Mouse (Mus musculus) erythroblast, adult 5-6 weeks (primary cell): ENCODE measurements around the gene Dab2ip. TPM values are rescaled to one million over a fixed set of nuclear protein-coding genes. Genes with fewer than 3 reads are reported as not detected.

Experiments
- ATAC-seq: replicated peaks from 2 replicates; pipeline ENCODE4 v1.8.0; 2016; ENCODE audit warnings: moderate number of reproducible peaks, mild to moderate bottlenecking, moderate TSS enrichment, inconsistent platforms; ENCODE audit not compliant: poor library complexity, low FRiP score, severe bottlenecking
- total RNA-seq, 2 experiments: library from RNA; stranded (forward) in 1 of 2; stranded (reverse) in 1 of 2; fragments of 150-400 nt in 1 of 2; fragments of 200-764, 138-1000 nt in 1 of 2; gene quantifications; 2 replicates each; pipeline versions ENCODE4 v1.2.3 to v1.2.4; 2015 to 2017; ENCODE audit warnings: low replicate concordance in 2 of 2

Dab2ip gene
- total RNA-seq, 2 experiments from 2014 or later: 0.19 to 2.2 TPM

DNA sequence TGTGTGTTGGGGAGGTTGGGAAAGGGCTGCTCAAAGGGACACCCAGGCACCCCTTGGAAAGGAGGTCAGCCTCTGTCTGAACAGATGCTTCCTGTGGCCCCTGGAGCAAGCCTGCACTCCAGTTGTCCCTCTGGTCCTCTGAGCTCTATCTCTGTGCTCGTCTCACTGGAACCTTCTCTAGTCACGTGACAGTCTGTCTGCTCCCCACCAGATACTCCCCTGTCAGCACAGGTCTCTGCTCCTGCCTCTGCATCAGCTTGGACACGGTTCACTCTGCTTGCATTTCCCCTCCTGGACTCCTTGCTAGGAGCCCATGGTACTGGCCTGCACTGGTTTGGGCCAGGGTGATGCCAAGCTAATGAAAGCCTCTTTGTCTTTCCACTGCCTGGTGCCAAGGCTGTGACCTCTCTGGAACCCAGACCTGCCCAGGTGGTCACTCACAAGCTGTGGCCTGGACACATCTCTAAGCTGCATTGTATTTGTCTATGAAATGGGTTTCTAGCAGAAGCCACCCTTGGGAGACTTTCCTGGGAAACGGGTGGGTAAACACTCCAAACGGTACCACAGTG lies 1.1 kb upstream of the Dab2ip start:
- no peak for ATAC-seq

DNA sequence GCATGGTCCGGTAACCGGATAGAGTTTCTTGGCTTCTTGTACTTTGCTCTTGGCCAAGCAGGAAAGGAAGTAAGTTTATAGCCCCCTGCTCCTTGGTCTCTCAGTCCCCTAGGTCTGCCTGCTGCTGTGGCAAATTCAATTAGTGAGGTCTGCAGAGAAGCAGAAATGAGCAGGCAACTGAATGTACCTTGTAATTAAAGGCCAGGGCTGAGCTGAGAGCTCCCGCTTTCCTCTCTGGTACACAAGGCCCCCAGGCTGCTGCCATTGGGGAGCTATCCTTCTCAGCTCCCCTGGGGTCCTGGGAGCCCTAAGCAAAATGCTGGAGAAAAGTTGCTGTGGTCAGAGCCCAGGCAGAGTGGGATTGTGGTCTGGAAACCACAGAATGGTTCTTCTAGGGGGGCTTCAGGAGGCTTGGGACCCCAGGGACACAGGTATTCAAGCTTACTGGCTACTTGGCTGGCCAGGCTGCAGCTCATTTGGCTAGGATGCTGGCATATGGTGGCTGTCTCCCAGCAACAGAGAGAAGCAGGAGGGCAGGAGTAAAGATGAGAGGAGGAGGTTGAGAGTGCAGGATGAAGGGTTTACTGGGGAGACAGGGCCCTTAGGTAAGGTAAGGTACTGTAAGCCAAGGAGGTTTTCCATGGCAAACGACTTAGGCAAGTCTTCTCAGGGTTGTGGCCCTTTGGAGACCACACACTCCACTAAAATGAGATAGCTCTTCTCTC lies 922 bp downstream of the Dab2ip start:
- no peak for ATAC-seq

DNA sequence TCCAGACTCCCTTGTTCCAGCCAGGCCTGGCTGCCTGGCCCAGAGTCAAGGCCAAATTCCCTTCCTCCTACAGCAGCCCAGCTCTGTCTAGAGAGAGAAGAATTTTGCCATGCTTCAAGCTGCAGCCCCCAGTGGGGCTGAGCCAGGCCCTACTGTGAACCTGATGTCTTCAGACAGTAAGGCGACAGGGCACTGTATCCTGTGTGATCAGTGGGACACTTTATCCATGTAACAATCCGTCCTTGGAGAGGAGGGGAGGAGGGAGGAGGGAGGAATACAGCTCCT lies 1.4 kb downstream of the Dab2ip start:
- no peak for ATAC-seq

DNA sequence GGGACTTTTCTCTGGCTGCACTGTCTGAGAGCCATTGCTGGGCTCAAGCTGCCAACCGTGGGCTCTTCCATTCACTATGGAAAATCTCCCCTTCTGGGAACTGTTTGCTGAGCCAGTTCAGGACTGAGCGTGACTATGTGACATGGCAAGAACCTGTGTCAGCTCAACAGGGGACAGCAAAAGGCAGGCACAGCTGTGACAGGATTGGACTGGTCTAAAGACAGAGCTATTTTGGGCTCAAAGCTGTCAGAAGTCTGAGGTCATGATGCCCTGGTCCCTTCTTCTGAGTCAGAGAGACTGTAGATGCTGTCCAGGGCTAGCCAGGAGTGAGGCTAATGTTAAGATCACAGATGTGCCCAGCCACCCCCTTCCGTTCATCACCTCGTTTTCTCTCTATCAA lies 5.7 kb downstream of the Dab2ip start:
- no peak for ATAC-seq

DNA sequence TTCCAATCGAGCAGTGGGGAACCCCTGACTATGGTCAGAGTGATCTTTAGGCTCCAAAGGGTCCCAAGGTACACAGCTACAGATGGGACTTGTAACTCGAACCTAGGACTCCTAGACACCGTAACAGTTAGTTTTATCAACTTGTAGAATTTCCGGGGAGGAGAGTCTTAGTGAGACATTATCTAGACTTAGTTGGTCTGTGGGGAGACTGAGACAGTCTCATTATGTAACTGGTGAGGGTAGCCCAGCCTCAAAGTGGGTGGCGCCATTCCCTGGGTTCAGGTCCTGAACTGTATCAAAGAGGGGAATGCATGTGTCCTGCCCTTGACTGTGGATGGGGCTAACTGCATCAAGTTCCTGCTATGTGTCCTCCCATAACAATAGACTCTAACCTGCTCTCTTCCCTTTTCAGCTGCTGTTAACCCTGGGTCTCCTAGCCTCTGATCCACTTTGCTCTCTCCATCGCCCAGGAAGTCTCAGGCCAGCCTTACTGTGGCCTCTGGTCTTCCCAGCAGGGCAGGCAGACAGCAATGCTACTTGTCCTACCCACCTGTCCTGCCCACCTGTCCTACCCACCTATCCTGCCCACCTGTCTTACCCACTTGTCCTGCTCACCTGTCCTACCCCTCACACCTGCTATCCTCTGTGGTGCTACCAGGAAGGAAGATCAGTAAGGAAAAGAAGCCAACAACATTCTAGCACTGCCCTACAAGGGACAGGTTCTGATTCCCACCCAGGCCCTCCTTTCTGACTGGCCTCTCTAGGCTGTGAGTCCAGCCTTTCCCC lies 7.2 kb downstream of the Dab2ip start:
- no peak for ATAC-seq

DNA sequence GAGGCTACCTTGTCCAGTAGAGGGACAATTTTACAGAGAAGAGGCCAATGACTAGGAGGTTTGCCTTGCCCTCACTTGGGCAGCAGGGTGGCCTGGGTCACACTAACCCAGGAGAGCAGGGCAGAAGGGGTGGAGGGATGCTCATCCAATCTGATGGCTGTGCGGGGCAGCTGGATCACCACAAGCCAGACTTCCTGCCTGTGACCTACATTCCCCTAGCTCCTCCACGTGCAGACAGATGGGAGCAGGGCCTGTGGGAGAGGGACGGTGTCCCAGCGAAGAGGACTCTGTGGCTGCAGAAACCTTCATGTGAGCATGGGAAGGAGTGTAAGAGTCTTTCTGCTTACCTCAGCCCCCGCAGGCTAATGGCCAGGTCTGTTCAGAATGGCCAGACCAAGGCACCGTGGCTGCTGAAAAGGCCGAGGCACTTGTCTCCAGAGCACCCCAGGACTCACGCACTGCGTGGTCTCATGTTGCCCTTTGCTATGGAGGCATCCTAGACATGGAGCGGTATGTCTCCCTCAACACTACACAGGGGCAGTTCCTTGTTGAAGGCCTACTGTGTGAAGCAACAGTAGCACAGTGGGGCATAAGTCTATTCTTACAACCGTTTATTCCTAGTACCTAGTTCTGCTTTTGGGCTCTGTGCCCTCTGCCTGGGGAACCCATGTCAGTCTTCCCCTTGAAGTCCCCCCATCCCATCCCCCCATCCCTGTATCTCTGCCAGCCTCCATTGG lies 9.1 kb downstream of the Dab2ip start:
- no peak for ATAC-seq

DNA sequence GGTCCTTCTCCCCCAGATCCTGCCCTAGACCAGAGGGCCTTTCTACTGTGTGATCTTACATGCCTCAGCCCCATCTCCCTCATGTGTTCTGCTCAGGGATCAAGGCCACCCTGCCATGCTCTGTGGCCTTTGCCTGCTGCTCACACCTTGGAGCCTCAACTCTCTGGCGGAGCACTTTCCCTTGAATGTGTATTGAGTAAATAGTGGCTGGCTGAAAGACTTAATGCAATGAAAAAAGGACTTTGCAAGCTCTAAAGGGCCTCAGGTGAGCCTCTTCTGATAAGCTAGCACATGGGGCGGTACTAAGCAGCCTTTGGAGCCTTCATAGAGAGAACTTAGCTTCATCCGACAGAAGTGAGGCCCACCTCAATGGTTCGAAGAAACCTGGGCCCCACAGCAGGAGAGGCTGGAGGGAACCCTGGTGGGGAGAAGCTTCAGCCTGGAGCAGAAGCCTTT lies 9.7 kb downstream of the Dab2ip start:
- no peak for ATAC-seq

DNA sequence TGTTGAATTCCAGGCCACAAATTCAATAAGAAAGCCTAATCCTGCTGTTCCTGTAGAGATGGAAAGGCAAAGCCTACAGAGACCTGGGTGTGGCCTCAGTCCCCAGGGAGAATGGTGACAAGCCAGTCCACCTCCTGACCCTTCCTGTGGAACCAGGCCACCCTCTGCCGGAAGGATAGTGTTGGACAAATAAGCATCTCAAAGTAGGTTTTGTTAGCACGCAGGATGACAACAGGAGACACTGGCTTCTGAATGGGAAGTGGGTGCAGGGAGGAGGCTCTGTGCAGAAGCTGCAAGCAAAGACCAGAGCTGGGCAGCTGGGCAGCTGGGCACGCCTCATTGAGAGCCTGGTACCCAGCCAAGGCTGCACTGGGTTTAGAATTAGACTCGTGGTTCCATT lies 12.7 kb downstream of the Dab2ip start:
- ATAC-seq: no peak

DNA sequence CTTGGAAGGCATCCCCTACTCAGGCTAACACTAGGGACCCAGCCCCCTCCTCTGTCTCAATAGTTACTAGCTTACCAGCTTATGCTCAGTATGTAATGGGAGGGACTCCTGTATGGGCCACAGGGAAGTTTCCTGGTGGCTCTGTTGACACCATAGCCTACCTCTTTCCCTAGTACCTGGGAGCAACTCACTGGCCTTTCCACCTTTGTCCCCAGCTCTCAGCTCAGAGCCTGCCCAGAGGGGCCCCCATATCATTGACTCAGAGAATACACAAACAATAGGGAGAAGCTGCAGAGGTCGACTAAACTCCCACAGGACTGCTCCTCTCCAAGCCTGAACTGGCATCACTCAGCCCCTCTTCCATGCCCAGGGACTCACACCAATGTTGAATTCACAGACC lies 16.6 kb downstream of the Dab2ip start:
- ATAC-seq: no peak

DNA sequence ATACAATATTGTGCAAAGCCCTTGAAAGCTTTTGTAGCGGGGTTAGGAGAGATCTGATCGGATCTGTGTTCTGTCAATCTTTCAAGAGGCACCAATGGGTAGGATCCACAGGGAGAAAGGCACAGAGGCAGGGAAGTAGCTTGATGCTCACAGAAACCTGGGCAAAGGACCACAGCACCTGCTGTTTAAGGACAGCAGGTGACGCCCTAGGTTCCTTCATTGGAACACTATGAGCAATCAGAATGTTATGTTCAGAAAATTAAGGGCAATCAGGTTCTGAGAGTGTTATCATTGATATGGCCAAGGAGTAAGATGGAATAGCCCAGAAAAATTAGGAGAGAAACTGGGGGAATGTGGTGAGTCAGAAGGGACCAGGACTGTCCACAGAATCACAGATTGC lies 18.6 kb downstream of the Dab2ip start:
- no peak for ATAC-seq

DNA sequence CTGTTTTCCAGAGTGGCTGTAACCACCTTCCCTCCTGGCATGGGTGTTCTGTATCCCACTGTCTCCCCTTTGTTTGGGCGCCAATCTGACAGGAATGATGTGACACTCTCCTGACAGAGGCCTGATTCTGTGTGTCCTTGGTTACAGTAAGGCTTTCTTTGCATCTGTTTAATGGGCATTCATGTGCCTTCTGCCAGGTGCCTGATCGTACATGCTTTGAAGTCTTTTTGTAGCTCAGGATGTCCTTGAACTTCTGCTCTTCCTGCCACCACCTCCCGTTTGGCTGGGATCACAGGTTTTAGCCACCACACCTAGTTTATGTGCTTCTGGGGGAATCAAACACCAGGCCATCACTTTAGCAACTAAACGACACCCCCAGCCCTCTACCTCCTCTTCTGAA lies 22.0 kb downstream of the Dab2ip start:
- ATAC-seq: no peak

DNA sequence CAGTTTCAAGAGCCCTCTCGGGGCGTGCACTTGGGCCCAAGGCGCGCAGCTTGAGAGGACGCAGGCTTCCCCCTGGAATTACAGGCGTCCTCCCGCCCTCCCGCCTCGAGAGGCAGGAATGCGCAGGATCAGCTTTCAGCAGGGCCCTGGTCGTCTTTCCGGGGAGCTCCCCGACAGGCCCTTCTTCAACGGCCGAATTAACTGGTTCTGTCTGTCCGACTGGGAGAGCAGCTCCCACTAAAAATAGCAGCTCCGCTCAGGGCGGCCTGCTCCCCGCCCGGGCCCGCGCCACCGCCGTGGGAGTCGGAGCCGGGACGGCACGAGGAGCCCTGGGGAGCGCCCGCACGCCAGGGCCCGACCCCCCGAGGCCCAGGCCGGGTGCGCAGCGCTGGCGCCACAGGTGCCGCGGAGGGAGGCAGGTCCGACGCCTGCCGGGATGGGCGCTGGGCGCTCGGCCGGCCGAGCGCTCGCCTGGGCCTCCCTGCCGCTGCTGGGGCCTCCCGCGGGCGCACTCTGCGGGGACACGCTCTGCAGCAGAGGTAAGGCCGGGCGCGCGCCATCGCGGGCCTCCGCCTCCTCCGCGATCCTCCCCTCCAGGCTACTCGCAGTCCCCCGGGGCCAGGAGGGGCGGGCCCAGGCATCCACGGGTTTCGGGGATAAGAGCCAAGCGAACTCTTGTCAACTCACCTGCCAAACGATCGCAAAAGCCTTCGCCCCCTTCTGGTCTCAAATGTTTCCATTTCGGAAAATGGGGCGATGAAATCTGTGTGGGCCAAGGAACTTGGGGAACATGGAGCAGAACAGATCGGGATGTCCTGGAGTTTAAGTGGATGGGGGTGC lies 23.7 kb downstream of the Dab2ip start:
- no peak for ATAC-seq

DNA sequence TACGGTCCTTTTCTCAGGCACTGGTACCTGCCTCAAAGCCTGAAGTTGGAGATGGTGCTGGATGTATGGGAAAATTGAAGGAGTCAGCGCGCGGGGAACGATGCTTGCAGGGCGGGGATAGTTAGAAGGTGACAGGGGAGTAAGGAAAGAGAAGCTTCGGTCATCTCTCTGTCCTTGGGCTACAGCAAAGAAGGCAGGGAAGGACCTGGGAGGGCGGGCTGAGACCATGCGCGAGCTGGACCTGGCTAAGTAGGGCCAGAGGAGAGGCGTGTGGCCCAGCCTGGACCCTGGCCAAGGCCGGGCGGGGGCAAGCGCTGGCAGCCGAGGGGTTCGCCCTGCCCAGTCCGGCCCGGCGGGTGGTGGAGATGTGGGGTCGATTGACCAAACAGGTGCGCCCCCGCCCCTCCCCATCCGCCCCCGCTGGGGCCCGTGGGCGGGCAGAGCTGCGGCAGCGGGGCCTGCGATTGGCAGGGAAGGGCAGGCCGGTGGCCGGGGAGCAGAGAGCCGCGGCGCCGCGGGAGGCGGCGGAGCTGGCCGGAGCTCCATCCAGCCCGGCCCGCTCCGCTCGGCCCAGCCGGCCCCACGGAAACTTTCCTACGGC lies 24.4 kb downstream of the Dab2ip start:
- ATAC-seq: no peak

DNA sequence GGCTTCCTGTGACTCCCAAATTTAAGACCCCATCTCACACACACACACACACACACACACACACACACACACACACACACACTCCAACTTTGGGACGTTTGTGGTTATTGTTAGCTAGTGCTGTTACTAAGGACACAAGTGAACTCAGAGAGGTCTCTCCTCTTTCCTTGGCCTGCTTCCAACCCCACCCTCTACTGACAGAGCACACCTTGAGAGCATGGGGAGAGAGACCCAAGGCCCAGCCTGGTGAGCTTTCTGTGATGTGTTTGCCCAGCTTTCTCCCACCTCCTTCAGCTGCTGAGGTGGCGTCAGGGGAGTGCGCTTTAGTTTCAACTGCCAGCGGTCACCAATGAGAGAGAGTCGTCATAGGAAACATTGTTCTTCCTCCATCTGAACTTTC lies 25.3 kb downstream of the Dab2ip start:
- no peak for ATAC-seq

DNA sequence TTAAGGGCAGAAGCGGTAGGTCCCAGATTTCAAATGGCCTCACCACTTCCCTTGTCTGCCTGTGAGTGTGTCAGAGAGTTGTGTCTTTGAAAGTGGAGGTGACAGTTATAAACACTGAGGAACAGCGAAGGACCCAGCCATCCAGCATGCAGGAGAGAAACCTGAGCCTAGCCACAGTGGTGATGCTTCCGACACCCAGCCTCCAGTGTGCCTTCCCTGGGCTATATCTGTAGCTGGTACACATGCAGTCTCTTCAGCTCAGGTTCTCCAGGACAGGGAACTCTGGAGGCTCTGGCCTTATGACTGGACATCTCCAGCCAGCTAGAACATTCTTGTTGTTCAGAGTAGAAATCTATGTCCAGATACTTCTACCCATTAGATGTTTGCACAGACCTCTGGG lies 25.9 kb downstream of the Dab2ip start:
- ATAC-seq: no peak

DNA sequence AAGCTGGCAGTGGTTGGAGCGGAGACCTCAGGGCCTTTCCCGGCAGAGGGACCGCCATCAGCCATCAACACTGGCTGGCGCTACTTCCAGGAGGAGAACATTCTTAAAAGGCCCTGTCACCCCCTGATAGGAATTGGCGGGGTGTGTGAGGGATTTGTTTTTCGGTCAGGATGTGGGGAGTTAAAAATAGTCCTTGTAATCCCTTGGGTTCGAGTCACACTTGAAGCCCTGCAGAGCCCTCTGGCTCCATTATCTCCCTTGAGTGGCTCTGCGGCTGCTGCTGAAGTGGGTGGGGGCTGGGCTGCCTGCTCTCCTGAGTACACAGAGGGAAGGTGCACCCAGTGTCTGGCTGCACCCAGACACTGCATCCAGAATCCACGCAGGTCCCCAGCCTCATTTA lies 30.3 kb downstream of the Dab2ip start:
- no peak for ATAC-seq

DNA sequence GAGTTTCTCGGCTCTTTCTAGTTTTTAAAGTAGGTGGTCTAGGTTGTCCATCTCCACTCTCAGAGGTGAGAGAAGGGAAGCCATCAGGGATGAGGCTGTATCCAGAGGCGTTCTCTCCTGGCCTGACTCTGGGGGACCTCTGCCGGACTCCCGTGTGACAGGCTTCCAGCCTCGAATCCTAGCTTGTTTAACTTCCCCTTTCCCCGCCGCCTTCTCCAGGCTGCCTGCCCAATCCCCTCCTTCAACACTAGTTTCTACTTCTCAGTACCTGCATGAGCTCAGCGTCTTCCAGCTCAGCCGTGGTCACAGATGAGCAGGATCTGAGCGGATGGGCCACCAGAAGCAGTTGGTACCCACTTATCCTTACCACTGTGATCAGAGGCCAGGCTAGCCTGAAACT lies 31.3 kb downstream of the Dab2ip start:
- ATAC-seq: no peak

DNA sequence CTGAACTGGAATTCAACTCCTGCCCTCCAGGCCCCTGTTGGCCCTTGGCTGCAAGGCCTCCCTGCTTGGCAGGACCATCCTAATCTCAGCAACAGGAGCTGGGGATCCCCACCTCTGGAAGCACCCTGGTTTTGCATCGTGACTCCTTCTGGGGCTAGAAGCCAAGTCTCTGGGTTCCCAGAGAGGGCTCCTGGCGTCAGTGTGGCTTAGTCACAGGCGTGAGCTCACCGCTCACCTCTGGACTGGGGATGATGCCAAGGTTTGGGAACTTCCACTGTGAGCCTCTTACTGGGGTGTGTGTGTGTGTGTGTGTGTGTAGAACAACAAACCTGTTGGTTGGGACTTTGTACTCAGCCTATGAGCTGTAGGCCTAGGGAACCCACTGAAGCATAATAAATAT lies 31.7 kb downstream of the Dab2ip start:
- ATAC-seq: no peak

DNA sequence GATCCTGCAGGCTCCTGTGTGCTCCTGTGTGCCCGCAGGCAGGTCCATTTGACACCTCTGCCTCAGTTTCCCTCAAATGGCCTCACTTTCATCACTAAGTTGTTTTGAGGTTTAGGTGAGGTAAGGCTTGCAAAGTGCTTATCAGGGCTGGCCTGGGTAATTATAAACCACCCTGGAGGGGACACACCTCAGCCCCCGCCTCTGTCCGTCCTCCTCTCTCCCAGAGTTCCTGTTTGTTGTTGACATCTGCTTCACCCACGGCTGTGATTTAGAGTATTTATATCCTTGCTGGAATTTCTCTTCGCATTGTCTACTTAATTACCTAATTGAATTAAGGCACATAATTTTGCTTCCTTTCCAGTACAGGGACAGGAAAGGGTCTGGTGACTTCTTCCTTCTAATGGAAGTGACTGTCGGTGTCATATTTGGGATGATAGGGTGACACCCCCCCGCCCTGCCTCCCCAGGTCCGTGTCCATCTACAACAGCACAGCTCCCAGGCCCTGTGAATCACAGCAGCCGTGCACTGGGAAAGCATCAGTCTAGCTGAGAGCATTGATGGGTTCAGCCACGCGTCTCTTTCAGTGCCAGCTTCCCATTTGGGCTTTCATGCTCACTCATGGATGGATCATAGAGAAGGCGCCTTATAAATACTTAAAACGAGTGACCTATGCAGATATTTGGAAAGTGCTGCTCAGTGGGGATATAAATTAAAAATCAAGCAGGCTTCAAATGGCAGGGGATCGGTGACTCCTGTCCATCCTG lies 34.1 kb downstream of the Dab2ip start:
- no peak for ATAC-seq
